In the genomic region with DNA sequence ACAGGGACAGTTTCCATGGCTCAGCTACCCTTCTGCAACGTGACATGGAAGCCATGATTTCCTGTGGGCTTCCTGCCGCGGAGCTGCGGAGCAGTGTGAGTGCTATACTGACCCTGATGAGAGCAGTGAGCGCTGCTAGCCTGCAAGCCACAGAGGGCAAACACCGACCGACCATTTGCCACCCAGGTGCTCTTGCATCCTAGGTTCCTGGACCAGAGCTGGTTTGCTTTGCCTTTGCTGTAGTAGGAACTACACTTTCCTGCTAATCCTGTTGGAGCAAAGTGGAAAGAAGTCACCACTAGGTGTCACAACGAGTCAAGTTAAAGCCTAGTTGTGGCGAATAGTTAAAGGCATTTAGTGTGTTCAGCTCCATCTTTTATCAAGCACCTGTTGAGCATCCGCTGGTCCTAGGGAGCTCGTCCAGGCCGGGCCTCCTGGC, we compare ENCODE assay signal across 8 mouse cellular contexts. TPM values are rescaled to one million over a fixed set of nuclear protein-coding genes. Genes with fewer than 3 reads are reported as not detected.
A peak's percentile ranks its signal among the peaks of the same experiment; 100 is the strongest.
DNase-seq lines count a peak whose midpoint lies in the region; TF ChIP-seq lines count a peak whose summit lies in the region.

No protein-coding gene starts in this region.

- TF ChIP-seq POLR2A in cerebellum, adult 2 months (IDR thresholded peaks at IDR 0.05; ENCODE audit: borderline replicate concordance, insufficient read depth, low read length): no peak

- no peak overlapping the region for H3K27ac ChIP-seq in heart, embryonic 10.5 days
- H3K27ac ChIP-seq in cerebellum, adult 2 months (ENCODE audit: insufficient read depth, low read length): no peak overlapping the region

- H3K4me3 ChIP-seq in heart, embryonic 10.5 days: no peak overlapping the region
- H3K4me3 ChIP-seq in cerebellum, adult 2 months (replicated peaks; ENCODE audit: insufficient read depth, low read depth, low read length): no peak overlapping the region

- 0 out of 2 replicates have a peak, but pooled peaks cover 10% of the 10 kb centered on the region for H3K27me3 ChIP-seq in heart, embryonic 10.5 days (ENCODE audit: insufficient read depth, poor library complexity, severe bottlenecking)
- no peaks in the 10 kb centered on the region for H3K27me3 ChIP-seq in cerebellum, adult 2 months (ENCODE audit: control insufficient read depth, insufficient read depth, low read length)

- TF ChIP-seq CTCF in cerebellum, adult 2 months (IDR thresholded peaks at IDR 0.05; ENCODE audit: borderline replicate concordance, insufficient read depth, low read depth, low read length): peak; percentile 69

- H3K4me1 ChIP-seq in heart, embryonic 10.5 days: peaks cover 6% of the 10 kb centered on the region; the same call in 1 of the 2 replicates
- H3K4me1 ChIP-seq in cerebellum, adult 2 months (ENCODE audit: control insufficient read depth, insufficient read depth, low read length): no peaks in the 10 kb centered on the region; the same call in 1 of the 2 replicates

- no peaks in the 10 kb centered on the region for H3K9me3 ChIP-seq in heart, embryonic 10.5 days

- 19% methylated on average over 12 of the region's 12 CpGs for WGBS in heart, embryonic 10.5 days
- whole genome bisulfite sequencing in cerebellum, adult 2 months: 23% methylated on average over 12 of the region's 12 CpGs

- H3K36me3 ChIP-seq in heart, embryonic 10.5 days: no peaks in the 10 kb centered on the region

- peak; percentile 81 for DNase-seq in heart, adult 8-10 months (ENCODE audit: low spot score)
- no peak for DNase-seq in heart, embryonic 10.5 days (ENCODE audit: low spot score)
- DNase-seq in cerebellum, adult 2 months: peak; percentile 60 to 74
- peak; percentile 85 to 95 for DNase-seq in frontal cortex, adult 2 months (ENCODE audit: extremely low spot score in 1 of 2, low spot score in 1 of 2)
- DNase-seq in induced T-regulatory cell, adult 2 months (ENCODE audit: low read depth): peak; percentile 87
- peak; percentile 85 for DNase-seq in left cerebral cortex, adult 11 months (ENCODE audit: low spot score)
- peak; percentile 89 for DNase-seq in lung, postnatal 36 days
- DNase-seq in retina, postnatal 7 days (ENCODE audit: low read depth, low spot score): peak; percentile 81

RNA-seq across cellular contexts. Expression of a gene that starts 25.2 kb away (rescaled TPM):
- 10 to 100 TPM; 68.3 to 84.4 (median 74.0) TPM for total RNA-seq in heart, adult 8-10 months (2022)
- polyA plus RNA-seq in heart, embryonic 10.5 days (2016; fragmentation: Nextera tagmentation; extraction: Ambion mirVana): 161 and 170 TPM in 2 replicates
- polyA plus RNA-seq in cerebellum, adult 2 months (2012; rRNA removed): 59.8 and 65.4 TPM in 2 replicates
- 44.7 and 53.8 TPM in 2 replicates for polyA plus RNA-seq in frontal cortex, adult 2 months (2012; rRNA removed)
